Mouse (Mus musculus): Measurements from ENCODE around the gene Agbl3. TPM values are rescaled to one million over a fixed set of nuclear protein-coding genes. Genes with fewer than 3 reads are reported as not detected.

Gene Agbl3
- polyA plus RNA-seq, 1 experiment from 2014 or later: 4.6 TPM

- Histone ChIP-seq H3K9me3 (replicated peaks; ENCODE audit: control insufficient read depth, low read length) (no peaks in the 10 kb centered on the region), H3K9ac (ENCODE audit: low read length) (no peak overlapping the region), H3K4me2 (ENCODE audit: low read depth, low read length) (no peak overlapping the region), H3K4me1 (ENCODE audit: control insufficient read depth, insufficient read depth, low read length) (peaks cover 4% of the 10 kb centered on the region; the same call in 1 of the 2 replicates), H3K27ac (ENCODE audit: low read length) (peak overlapping the region; percentile 56; the same call in 1 of the 2 replicates), H3K36me3 (ENCODE audit: control insufficient read depth, insufficient read depth, low read length) (no peaks in the 10 kb centered on the region), H3K27me3 (ENCODE audit: control insufficient read depth, insufficient read depth, low read length) (no peaks in the 10 kb centered on the region), H3K4me3 (replicated peaks; ENCODE audit: low read length) (no peak overlapping the region)
- ATAC-seq (ENCODE audit: insufficient read depth, low FRiP score): peak; percentile 37; the same call in 1 of the 2 replicates
- 55% methylated on average over 7 of the region's 7 CpGs for WGBS
Measured at GRCm38 (mm10) chr6:34750487-34751120, 29.6 kb upstream of the Agbl3 start.

GRCm38 (mm10) chr6:34751625-34752024 is 28.6 kb upstream of the Agbl3 start:
- Histone ChIP-seq H3K9ac (ENCODE audit: low read length) (no peak overlapping the region), H3K9me3 (replicated peaks; ENCODE audit: control insufficient read depth, low read length) (no peaks in the 10 kb centered on the region), H3K27me3 (ENCODE audit: control insufficient read depth, insufficient read depth, low read length) (no peaks in the 10 kb centered on the region), H3K27ac (ENCODE audit: low read length) (no peak overlapping the region), H3K4me2 (ENCODE audit: low read depth, low read length) (no peak overlapping the region), H3K36me3 (ENCODE audit: control insufficient read depth, insufficient read depth, low read length) (0 out of 2 replicates have a peak, but pooled peaks cover 3% of the 10 kb centered on the region), H3K4me3 (replicated peaks; ENCODE audit: low read length) (no peak overlapping the region), H3K4me1 (ENCODE audit: control insufficient read depth, insufficient read depth, low read length) (peaks cover 4% of the 10 kb centered on the region; the same call in 1 of the 2 replicates)
- no peak for ATAC-seq (ENCODE audit: insufficient read depth, low FRiP score)

GRCm38 (mm10) chr6:34754448-34754847 is 25.8 kb upstream of the Agbl3 start:
- no peak overlapping the region for H3K4me3 ChIP-seq (replicated peaks; ENCODE audit: low read length)
- ATAC-seq (ENCODE audit: insufficient read depth, low FRiP score): peak; percentile 83
- H3K27me3 ChIP-seq (ENCODE audit: control insufficient read depth, insufficient read depth, low read length): no peaks in the 10 kb centered on the region
- H3K9me3 ChIP-seq (replicated peaks; ENCODE audit: control insufficient read depth, low read length): no peaks in the 10 kb centered on the region
- H3K4me1 ChIP-seq (ENCODE audit: control insufficient read depth, insufficient read depth, low read length): peaks cover 4% of the 10 kb centered on the region; the same call in 1 of the 2 replicates
- H3K4me2 ChIP-seq (ENCODE audit: low read depth, low read length): no peak overlapping the region
- H3K9ac ChIP-seq (ENCODE audit: low read length): no peak overlapping the region
- 0 out of 2 replicates have a peak, but pooled peaks cover 4% of the 10 kb centered on the region for H3K36me3 ChIP-seq (ENCODE audit: control insufficient read depth, insufficient read depth, low read length)
- WGBS: 18% methylated on average over 5 of the region's 5 CpGs
- H3K27ac ChIP-seq (ENCODE audit: low read length): no peak overlapping the region

GRCm38 (mm10) chr6:34758340-34758739 is 21.9 kb upstream of the Agbl3 start:
- 57% methylated on average over 2 of the region's 2 CpGs for WGBS
- Histone ChIP-seq H3K4me3 (replicated peaks; ENCODE audit: low read length) (no peak overlapping the region), H3K4me1 (ENCODE audit: control insufficient read depth, insufficient read depth, low read length) (no peaks in the 10 kb centered on the region), H3K27me3 (ENCODE audit: control insufficient read depth, insufficient read depth, low read length) (no peaks in the 10 kb centered on the region), H3K9ac (ENCODE audit: low read length) (no peak overlapping the region), H3K27ac (ENCODE audit: low read length) (no peak overlapping the region), H3K4me2 (ENCODE audit: low read depth, low read length) (no peak overlapping the region), H3K36me3 (ENCODE audit: control insufficient read depth, insufficient read depth, low read length) (0 out of 2 replicates have a peak, but pooled peaks cover 7% of the 10 kb centered on the region), H3K9me3 (replicated peaks; ENCODE audit: control insufficient read depth, low read length) (no peaks in the 10 kb centered on the region)
- no peak for ATAC-seq (ENCODE audit: insufficient read depth, low FRiP score)

GRCm38 (mm10) chr6:34760023-34760422 is 20.2 kb upstream of the Agbl3 start:
- WGBS: 34% methylated on average over 4 of the region's 4 CpGs
- H3K36me3 ChIP-seq (ENCODE audit: control insufficient read depth, insufficient read depth, low read length): peaks cover 7% of the 10 kb centered on the region; the same call in 1 of the 2 replicates
- no peaks in the 10 kb centered on the region for H3K27me3 ChIP-seq (ENCODE audit: control insufficient read depth, insufficient read depth, low read length)

GRCm38 (mm10) chr6:34765721-34766120 is 14.5 kb upstream of the Agbl3 start:
- no peak for ATAC-seq (ENCODE audit: insufficient read depth, low FRiP score)
- Histone ChIP-seq H3K9me3 (replicated peaks; ENCODE audit: control insufficient read depth, low read length) (no peaks in the 10 kb centered on the region), H3K4me3 (replicated peaks; ENCODE audit: low read length) (no peak overlapping the region), H3K27ac (ENCODE audit: low read length) (no peak overlapping the region), H3K4me2 (ENCODE audit: low read depth, low read length) (no peak overlapping the region), H3K9ac (ENCODE audit: low read length) (no peak overlapping the region), H3K4me1 (ENCODE audit: control insufficient read depth, insufficient read depth, low read length) (no peaks in the 10 kb centered on the region), H3K36me3 (ENCODE audit: control insufficient read depth, insufficient read depth, low read length) (peaks cover 3% of the 10 kb centered on the region; the same call in 1 of the 2 replicates), H3K27me3 (ENCODE audit: control insufficient read depth, insufficient read depth, low read length) (no peaks in the 10 kb centered on the region)
- WGBS: 91% methylated on average over 5 of the region's 5 CpGs

More at GRCm38 (mm10) chr6:34760023-34760422, 20.2 kb upstream of the Agbl3 start:
- Histone ChIP-seq H3K4me2 (ENCODE audit: low read depth, low read length) (no peak overlapping the region), H3K4me3 (replicated peaks; ENCODE audit: low read length) (no peak overlapping the region), H3K4me1 (ENCODE audit: control insufficient read depth, insufficient read depth, low read length) (no peaks in the 10 kb centered on the region), H3K27ac (ENCODE audit: low read length) (no peak overlapping the region), H3K9ac (ENCODE audit: low read length) (no peak overlapping the region), H3K9me3 (replicated peaks; ENCODE audit: control insufficient read depth, low read length) (no peaks in the 10 kb centered on the region)
- ATAC-seq (ENCODE audit: insufficient read depth, low FRiP score): no peak

GRCm38 (mm10) chr6:34769984-34770383 is 10.2 kb upstream of the Agbl3 start:
- ATAC-seq (ENCODE audit: insufficient read depth, low FRiP score): peak; percentile 50; the same call in 1 of the 2 replicates
- Histone ChIP-seq H3K27me3 (ENCODE audit: control insufficient read depth, insufficient read depth, low read length) (no peaks in the 10 kb centered on the region), H3K36me3 (ENCODE audit: control insufficient read depth, insufficient read depth, low read length) (0 out of 2 replicates have a peak, but pooled peaks cover 8% of the 10 kb centered on the region), H3K4me2 (ENCODE audit: low read depth, low read length) (no peak overlapping the region), H3K27ac (ENCODE audit: low read length) (no peak overlapping the region), H3K4me1 (ENCODE audit: control insufficient read depth, insufficient read depth, low read length) (no peaks in the 10 kb centered on the region), H3K9ac (ENCODE audit: low read length) (no peak overlapping the region), H3K4me3 (replicated peaks; ENCODE audit: low read length) (no peak overlapping the region), H3K9me3 (replicated peaks; ENCODE audit: control insufficient read depth, low read length) (no peaks in the 10 kb centered on the region)
- WGBS: 63% methylated on average over 2 of the region's 2 CpGs

GRCm38 (mm10) chr6:34770491-34770890 is 9.7 kb upstream of the Agbl3 start:
- Histone ChIP-seq H3K4me3 (replicated peaks; ENCODE audit: low read length) (no peak overlapping the region), H3K4me2 (ENCODE audit: low read depth, low read length) (no peak overlapping the region), H3K27me3 (ENCODE audit: control insufficient read depth, insufficient read depth, low read length) (no peaks in the 10 kb centered on the region), H3K9ac (ENCODE audit: low read length) (no peak overlapping the region), H3K36me3 (ENCODE audit: control insufficient read depth, insufficient read depth, low read length) (0 out of 2 replicates have a peak, but pooled peaks cover 8% of the 10 kb centered on the region), H3K27ac (ENCODE audit: low read length) (no peak overlapping the region), H3K4me1 (ENCODE audit: control insufficient read depth, insufficient read depth, low read length) (no peaks in the 10 kb centered on the region), H3K9me3 (replicated peaks; ENCODE audit: control insufficient read depth, low read length) (no peaks in the 10 kb centered on the region)
- WGBS: 69% methylated on average over 6 of the region's 6 CpGs
- ATAC-seq (ENCODE audit: insufficient read depth, low FRiP score): no peak; the same call in 1 of the 2 replicates

- Histone ChIP-seq H3K9ac (ENCODE audit: low read length) (no peak overlapping the region), H3K4me1 (ENCODE audit: control insufficient read depth, insufficient read depth, low read length) (no peaks in the 10 kb centered on the region), H3K4me2 (ENCODE audit: low read depth, low read length) (no peak overlapping the region), H3K36me3 (ENCODE audit: control insufficient read depth, insufficient read depth, low read length) (no peaks in the 10 kb centered on the region), H3K9me3 (replicated peaks; ENCODE audit: control insufficient read depth, low read length) (no peaks in the 10 kb centered on the region), H3K27me3 (ENCODE audit: control insufficient read depth, insufficient read depth, low read length) (no peaks in the 10 kb centered on the region), H3K27ac (ENCODE audit: low read length) (no peak overlapping the region), H3K4me3 (replicated peaks; ENCODE audit: low read length) (no peak overlapping the region)
- no peak for ATAC-seq (ENCODE audit: insufficient read depth, low FRiP score)
Measured at GRCm38 (mm10) chr6:34776396-34776795, 3.8 kb upstream of the Agbl3 start.
